Mouse (Mus musculus): ENCODE data around the gene Eif3g.

Gene Eif3g

DNA sequence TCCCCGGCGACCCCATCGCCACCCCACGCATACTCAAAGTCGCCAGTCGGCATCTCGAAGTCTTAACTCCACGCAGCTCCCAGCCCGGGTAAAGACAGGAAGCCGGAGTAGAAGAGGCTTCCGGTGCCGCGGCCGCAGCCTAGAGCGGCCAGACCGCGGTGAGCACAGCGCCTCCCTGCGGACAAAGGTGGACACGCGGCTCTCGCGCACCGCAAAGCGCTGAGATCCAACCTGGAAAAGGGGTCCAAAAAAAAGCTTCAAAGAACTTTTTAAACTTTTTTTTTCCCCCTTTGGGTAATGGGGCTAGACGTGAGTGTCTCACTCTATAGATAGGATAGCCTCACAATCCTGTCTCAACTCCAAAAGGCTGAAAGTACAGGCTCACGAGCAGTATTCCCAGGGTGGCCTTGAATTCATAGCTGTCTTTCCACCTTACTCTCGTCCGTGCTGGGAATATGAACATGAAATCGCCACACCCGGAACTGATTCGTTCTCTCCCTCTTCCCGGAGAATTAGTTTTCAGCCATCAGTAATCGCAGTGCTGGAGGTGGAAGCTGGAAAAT lies at the start of gene Eif3g:
TSS of gene Eif3g (minus strand) at position 113 of the 563 bp plus-strand sequence.
- peak; percentile 88 for DNase-seq (ENCODE audit: low spot score)

- DNase-seq (ENCODE audit: low spot score) = no peak
Observed at GRCm38 (mm10) chr9:20946066-20946880, 47.9 kb upstream of the Eif3g start.

GRCm38 (mm10) chr9:20944697-20945370 lies 46.4 kb upstream of the Eif3g start:
- no peak for DNase-seq (ENCODE audit: low spot score)

DNA sequence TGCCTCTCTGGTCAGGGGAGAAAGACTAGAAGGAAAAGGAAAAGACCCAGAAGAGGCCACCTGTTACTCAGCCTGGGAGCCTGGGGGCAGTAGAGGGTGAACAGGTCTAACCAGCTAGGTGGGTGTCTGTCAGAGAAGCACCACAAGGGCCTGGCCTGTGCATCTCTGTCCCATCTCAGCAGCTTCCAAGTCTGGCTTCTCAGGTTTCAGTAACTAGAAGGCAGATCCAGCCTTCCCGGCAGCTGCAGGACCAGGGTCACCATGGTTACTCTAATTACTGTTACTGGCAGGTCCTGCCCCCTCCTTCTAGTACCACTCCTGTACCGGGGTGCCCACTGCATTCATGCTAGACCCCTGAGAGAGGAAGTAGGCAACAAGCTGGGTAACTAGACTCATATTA lies 45.5 kb upstream of the Eif3g start:
- no peak for DNase-seq (ENCODE audit: low spot score)

- DNase-seq (ENCODE audit: low spot score) = no peak
Observed at GRCm38 (mm10) chr9:20943396-20943795, 45.0 kb upstream of the Eif3g start.

DNA sequence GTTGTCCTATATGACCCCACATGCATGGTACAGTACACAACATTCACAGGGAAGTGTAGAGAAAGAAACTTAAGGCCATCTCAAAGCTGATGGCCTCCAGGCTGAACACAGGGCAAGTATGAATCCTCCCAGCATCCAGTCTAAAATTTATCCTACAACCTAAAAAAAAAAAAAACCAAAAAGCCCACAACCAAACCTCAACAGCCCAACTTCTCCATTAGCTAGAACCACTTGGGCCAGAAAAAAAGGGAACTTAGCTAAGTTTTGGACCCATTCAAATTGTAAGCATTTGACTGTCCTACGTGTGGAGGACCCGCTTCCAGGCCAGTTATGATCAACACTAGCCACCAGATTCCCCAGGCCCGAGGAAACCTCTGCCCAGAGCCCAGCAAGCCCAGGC lies 24.8 kb upstream of the Eif3g start:
- no peak for DNase-seq (ENCODE audit: low spot score)

GRCm38 (mm10) chr9:20916160-20916559 lies 17.7 kb upstream of the Eif3g start:
- DNase-seq (ENCODE audit: low spot score) = no peak

DNA sequence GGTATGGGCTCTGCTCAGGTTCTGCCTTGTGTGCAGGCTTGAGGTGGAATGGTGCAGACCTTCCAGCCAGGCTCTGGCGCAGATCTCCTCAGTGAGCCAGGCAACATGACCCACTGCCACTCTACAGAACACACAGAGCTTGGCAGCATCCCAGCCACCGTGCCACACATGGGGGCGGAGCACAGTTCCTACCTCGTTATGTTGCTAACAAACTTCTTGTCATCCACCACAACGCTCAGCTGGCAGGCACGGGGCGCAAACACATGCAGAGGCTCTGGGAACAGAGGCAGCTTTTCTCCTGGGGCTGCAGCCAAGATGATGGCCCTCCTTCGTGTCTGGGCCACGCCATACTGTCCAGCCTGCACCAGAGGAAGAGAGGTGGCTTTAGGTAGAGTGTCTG lies 11.5 kb upstream of the Eif3g start:
- DNase-seq (ENCODE audit: low spot score) = no peak

GRCm38 (mm10) chr9:20902174-20902491 lies 3.7 kb upstream of the Eif3g start:
- DNase-seq (ENCODE audit: low spot score) = no peak

DNA sequence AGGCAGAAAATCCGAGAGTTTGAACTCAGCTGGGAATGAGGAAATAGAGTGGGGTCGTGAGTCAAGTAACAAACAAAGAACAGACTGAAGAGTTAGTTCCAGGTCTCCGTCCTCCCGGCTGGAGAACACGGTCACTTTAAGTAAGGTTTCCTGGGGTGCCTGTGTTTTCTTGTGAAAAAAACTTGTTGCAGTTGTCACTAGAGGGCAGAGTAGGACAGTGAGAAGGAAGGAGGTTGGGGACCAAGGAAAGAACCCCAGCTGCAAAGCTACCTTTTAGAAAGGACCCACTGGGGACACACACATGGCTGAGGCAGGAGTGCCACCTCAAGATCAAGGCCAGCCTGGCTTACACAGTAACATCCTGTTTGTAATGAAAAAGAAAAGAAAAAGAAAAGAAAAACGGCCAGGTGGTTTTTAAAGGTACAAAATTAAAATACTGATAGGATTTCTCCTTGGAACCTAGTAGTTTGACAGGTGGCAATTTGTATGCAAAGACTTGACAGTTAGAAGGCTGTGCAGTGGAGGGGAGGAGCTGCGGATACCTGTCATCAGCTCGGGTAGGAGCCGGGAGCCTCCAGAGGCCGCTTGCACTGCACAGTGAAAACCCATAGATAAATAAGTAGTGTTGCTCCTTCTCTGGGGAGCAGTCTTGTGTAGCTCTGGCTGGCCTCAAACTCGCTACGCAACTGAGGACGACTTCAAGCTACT lies 3.2 kb upstream of the Eif3g start:
- DNase-seq (ENCODE audit: low spot score) = no peak

DNA sequence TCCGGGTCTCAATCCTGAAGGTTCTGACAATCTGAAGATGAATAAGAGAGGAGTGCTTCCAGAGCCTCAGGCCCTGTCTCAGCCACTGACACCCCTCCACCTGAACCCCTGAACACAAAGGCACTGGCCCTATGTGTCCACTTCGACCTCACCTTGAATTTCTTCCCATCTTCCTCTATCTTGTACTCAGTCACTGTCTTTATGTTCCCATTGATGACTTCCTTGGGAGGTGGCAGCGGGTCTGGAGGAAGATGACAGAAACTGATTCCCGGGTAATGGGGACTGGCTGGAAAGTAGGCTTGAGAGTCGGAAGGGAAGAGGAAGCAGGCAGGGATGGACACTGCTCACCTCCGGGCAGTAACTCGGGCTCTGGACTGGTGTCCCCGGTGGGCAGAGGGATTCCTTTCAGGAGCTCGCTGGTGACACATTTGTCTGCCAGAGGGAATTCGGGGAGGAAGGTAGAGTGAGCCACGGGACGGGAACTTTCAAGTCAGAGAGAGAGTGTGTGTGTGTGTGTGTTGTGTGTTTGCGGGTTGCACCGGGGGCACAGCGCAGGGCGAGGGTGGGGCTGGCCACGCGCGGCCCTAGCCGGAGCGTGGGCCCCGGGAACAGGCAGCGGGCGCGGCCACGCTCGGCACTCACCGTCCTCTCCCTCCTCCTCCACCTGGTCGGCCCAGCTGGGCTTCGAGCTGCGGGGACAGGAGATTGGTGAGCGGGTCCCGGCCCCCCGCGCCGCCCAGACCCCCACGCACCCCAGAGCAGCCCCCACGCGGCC lies 500 bp downstream of the Eif3g start:
- DNase-seq (ENCODE audit: low spot score) = no peak

- no peak for DNase-seq (ENCODE audit: low spot score)
Observed at GRCm38 (mm10) chr9:20895382-20895781, 3.0 kb downstream of the Eif3g start.

- DNase-seq (ENCODE audit: low spot score) = no peak
Observed at GRCm38 (mm10) chr9:20894629-20895028, 3.8 kb downstream of the Eif3g start.

DNA sequence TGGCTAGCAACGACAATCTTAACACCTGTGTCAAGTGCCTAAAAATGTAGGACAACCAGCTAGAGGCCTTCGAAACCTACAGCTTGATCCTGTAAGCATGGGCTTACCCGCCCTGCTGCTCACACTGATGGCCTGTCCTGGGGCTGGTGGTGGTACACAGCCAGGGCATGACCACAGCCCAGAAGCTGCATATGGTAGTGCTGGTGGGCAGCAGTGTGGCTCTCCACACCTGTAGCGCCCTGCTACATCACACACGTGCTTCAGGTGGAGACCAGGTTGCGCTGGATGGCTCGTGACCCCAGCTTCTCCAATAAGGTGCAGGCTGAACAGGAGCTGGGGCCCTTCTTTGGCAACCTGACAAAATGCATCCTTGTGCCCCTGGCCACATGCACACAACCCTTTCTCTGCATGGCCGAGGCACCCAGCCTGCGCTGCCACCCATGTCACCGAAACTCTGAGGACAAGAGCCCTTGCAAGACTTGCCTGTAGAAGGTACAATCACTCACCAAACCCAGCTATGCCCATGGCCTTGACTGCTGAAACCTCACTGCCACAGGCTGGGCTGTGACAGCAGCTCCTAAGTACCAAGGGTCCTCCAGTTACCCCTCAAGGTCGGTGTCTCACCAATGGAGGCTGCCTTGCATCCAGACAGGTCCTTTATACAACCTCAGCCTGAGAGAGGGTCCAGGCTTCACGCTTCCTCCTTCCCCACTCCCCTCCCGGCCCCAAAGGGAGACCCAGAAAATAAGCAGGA lies 4.7 kb downstream of the Eif3g start:
- DNase-seq (ENCODE audit: low spot score) = no peak

GRCm38 (mm10) chr9:20893069-20893468 lies 5.4 kb downstream of the Eif3g start:
- no peak for DNase-seq (ENCODE audit: low spot score)

DNA sequence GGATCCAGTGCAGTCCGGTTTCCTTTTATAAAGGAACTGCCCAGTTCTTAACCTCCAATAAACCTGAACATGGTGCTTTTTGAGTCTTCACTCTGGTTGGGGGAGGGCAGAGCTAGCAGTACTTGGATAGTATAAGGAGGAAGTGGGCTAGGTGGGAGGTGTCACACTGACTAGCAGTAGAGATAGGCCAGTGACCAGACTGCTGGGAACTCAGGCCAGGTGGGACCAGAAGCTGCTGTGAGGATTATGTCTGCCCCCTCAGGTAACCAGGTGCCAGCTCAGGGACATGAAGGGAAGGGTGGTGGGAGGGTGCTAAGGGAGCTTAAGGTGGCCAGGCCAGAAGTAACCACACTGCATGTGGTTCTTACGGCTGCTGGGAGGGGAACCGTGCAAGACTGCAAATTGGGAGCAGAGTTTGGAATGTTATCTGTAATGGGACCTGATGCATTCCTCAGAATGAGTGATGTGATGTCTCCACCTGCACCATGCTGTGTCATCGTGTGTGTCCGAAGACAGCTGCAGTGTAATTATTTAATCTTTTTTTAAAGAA lies 6.2 kb downstream of the Eif3g start:
- DNase-seq (ENCODE audit: low spot score) = no peak

DNA sequence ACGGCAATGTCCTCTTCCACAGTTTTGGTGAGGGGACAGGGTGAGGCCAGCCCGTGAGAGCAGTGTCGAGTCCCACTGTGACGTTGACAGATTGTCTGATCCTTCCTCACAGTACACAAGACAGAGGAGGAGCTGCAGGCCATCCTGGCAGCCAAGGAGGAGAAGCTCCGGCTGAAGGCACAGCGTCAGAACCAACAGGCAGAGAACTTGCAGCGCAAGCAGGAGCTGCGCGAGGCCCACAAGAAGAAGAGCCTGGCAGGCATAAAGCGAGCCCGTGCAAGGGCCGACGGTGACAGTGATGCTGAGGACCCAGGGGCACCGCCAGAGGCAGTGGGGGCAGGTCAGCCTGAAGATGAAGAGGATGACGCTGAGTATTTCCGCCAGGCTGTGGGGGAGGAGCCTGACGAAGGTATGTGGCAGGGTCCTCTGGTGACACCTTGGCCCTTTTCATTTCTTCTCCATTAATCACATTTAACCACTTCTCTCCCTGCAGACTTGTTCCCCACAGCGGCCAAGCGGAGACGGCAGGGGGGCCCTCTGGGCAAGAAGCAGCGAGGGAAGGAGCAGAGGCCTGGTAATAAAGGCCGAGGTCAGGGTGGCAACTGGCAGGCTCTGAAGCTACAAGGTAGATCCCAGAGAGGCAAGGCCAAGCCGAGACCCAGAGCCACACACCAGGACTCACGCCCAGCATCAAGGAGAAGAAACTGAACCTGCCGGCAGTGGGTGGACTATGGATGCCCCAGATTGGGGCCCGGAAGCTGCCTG lies 6.9 kb downstream of the Eif3g start:
- DNase-seq (ENCODE audit: low spot score) = no peak

- no peak for DNase-seq (ENCODE audit: low spot score)
Observed at GRCm38 (mm10) chr9:20890411-20890810, 8.0 kb downstream of the Eif3g start.

DNA sequence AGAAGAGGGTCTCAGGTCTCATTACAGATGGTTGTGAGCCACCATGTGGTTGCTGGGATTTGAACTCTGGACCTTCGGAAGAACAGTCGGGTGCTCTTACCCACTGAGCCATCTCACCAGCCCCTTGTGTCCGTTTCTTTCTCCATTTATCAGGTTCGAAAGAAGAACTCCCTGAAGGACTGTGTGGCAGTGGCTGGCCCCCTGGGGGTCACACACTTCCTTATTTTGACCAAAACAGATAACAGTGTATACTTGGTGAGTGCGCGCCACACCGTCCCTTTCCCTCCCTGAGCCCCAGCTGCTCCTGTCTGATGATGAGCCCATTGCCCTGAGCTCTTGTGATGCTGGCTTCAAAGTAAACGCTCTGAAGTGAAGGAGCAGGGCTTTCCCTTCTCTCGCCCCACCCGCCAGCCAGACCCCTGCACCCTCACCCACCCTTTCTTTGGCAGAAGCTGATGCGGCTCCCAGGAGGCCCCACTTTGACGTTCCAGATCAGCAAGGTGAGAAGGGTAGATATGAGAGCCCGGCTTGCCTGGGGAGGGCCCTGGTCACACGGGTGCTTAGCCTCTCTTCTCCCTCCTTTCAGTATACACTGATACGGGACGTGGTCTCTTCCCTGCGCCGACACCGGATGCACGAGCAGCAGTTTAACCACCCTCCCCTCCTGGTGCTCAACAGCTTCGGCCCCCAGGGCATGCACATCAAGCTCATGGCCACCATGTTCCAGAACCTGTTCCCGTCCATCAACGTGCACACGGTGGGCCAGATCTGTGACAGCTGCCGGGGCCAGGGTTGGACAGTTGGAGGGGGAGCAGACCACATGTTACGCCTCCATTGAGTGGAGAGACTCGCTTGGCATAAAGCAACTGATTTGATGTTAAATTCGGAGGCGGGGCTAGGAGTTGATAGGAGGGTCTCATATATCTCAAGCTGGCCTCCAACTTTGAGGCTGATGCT lies 9.0 kb downstream of the Eif3g start:
- no peak for DNase-seq (ENCODE audit: low spot score)
